Mouse (Mus musculus) heart, postnatal 10 days (tissue): ENCODE data around the gene Ube2d3. TPM values are rescaled to one million over a fixed set of nuclear protein-coding genes. Genes with fewer than 3 reads are reported as not detected.
"Not testable (repeated sequence)": the region's sequence is repeated elsewhere in the genome, so short reads cannot be mapped to it uniquely, and the experiment has no call there.

Experiments used
- DNase-seq, 2 experiments: peaks; one replicate each; pipeline ENCODE4 v3.0.0; 2021
- intact Hi-C: fragments of 180-260 bp; cut with DNase I; formaldehyde crosslinking; loops from one replicate; pipeline ENCODE4 v1.15.1; 2025
- total RNA-seq, 2 experiments: library from RNA; stranded (reverse); gene quantifications; 2 replicates each; pipeline ENCODE4 v1.2.3; 2021

The Ube2d3 gene
- total RNA-seq, 2 experiments from 2014 or later, result 358 to 365 TPM

DNA sequence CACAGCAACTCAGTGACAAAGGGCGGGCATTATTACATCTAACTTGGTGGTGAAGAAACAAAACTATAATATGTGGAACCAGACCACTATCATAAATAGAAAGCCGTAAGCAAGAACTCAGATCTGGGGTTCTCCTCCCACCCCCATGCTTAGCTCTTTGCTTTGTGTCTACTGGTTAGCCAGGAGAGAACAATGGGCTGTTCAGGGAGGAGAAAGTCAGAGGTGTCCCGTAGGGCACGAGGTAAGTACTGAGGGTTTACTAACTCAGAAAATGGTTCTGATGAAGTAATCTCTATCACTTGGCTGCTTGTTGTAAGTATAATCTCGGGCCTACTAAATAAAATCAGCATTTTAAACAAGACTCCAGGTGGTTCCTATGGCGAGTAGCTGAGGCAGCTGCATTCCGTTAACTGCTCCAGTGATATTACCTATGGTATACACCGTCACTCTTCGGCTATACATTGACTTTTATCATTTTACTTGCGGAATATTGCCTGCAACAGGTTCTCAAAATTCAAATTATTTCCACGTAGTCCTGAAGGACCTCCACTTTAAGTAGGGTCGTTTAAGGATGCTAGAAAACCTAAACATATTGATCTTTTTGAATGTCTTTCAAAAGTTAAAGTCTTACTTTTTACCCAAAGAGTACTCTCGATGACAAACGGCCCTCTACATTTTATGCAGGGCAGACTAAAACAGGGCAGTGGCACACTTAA is 890 bp upstream of the Ube2d3 start:
- intact Hi-C loops, result loop anchor here (5.0 kb wide), 1 partner anchor 255 kb away; the partner anchor contains the start of gene Nfkb1

DNA sequence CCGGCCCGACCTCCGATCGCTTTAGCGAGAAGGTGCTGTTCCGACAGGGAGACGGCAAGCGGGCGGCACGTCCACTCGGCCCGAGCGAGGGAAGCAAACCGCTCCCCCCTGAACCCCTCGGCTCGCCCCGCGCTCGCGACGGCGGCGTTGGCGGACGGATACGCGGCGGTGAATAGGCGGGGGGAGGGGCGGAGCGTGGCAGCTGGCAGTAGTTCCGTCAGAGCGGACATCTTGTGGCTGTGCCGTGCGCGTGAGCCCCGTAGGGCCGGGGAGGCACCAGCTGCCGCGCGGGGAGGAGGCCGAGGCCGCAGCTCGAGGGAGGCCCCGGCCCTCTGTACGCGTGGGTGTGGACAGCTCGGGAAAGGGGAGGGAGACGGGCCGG is 573 bp downstream of the Ube2d3 start:
- DNase-seq, result peak; percentile 95 to 97
- intact Hi-C loops, result loop anchor here (1.0 to 5.0 kb wide), 2 partner anchors 15 to 254 kb away; partner anchors contain the start of genes Cisd2 and Nfkb1

More for the DNA sequence above, 890 bp upstream of the Ube2d3 start:
- no peak for DNase-seq

DNA sequence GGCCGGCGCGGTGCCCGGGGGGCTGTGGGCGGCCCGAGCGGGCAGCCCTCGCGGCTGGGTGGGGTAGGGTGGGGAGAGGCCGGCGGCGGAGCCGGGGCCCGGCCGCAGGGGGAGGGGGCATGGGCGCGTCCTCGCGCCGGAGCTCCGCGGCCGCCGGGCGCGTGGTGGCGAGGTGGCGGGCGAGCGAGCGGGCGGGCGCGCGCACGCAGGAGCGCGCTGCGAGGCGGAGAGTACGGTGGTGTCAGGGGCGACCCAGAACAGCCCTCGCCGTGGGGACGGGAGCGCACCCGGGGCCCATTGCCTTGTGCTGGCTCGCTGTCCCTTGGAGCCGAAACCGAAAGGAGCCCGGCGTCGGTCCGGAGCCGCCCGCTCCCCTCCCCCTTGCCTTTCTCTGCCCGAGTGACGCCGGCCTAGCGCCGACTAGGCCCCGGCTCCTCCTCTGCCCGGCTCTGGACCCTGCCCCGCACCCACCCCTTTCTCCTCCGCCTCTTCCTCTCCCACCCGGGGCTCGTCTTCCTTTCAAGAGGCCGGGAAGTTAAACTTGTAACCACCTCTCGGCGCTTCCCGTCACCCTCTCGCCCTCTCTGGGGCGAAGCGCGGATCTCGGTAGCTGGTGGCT is 1.1 kb downstream of the Ube2d3 start:
- intact Hi-C loops, result loop anchor here (1.0 to 5.0 kb wide), 2 partner anchors 16 to 253 kb away; partner anchors contain the start of genes Cisd2 and Nfkb1
- DNase-seq, result peak; percentile 89 to 91

DNA sequence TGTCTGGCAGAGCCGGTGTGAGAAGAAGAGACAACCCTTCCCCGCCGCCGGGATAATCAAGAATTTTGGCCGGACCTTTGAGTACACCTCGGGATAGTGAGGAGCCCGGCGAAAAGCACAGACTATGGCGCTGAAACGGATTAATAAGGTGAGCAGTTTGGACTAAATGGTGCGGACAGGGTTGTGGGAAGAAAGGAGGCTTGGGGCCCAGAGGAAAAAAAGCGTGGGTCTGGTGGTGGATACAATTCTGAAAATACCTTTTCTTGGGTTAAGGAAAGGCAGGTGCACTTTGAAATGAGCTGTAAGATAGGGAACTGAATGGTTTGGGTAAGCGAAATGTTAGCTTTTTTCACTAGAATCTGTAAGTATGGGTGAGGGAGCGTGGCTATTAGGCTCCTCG is 1.7 kb downstream of the Ube2d3 start:
- DNase-seq, result no peak
- intact Hi-C loops, result loop anchor here (5.0 kb wide), 1 partner anchor 253 kb away; the partner anchor contains the start of gene Nfkb1

DNA sequence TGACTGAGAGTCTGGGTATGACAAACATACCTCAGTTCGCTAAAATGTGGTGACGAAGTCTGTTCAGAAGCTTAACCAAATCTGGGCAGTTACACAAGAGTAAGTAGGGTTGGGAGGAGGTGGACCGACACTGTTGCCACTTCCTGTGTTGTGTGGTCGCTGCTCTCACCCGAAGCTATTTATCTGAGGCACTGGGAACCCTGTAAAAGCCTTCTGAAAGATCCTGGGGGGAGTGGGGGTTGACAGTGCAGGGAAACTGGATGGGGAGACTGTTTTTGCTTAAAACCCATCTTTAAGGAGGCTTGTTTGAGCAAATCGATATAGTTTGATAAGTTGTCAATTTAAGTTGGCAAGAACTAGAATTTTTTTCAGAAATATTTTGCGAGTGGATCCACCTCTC is 2.3 kb downstream of the Ube2d3 start:
- intact Hi-C loops, result no loop called here
- peak; percentile 43 to 56 for DNase-seq

DNA sequence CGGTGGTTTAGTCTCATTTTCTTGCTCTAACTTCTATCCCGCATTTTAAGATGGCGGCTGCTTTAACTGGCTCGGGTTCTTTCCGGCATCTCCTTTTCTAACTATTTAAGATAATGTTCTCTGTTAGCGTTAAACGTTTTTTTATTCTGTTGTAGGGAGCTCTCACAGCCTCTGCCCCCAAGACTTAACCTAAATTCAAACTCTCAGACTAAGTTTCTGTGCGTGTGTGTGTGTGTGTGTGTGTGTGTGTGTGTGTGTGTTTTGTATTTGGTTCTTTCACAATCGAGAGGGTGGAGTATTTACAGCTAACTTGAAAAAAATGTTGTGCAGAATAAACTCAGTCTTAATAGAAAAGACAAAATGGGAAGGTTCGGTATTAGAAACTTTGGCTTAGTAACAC is 2.7 kb downstream of the Ube2d3 start:
- intact Hi-C loops, result no loop called here
- DNase-seq, result peak; percentile 27 to 29

DNA sequence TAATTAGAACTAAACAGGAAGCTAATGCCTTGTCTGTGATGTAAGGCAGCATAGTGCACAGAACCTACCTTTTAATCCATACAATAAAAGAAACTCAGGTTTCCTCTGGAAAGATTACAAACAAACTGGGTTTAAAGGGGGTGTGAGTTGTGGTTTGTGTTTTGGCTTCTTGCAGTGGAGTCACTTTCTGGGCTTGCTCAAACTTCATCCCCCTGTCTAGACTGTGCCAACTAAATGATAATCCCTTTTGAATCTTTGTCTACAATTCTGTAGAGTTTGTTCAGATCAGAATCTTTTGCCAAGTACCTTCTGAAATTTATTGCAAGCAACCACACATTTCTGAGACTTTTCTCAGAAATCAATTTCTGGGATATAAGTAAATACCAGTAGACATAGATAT is 7.0 kb downstream of the Ube2d3 start:
- intact Hi-C loops, result no loop called here
- no peak for DNase-seq

DNA sequence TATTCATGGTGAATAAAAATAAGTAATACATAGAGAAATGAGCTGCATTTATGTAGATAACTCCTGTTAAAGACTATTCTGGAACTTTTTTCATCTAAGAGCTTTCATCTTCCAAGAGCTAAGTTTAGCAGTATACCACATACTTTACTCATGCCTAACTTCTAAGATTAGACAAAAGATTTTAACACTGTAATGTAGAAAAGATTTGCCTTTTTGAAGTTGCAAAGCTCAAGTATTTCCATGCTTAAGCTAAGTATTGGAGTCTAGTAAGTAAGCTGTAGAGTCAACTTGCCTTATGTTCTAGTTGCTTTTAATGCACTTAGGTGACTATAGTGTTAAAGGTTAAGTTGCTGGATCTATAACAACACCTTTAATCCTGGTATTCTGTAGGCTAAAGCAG is 21.0 kb downstream of the Ube2d3 start:
- intact Hi-C loops, result loop anchor here (5.0 kb wide), 1 partner anchor 123 kb away; no protein-coding TSS in a partner anchor
- DNase-seq, result no peak

DNA sequence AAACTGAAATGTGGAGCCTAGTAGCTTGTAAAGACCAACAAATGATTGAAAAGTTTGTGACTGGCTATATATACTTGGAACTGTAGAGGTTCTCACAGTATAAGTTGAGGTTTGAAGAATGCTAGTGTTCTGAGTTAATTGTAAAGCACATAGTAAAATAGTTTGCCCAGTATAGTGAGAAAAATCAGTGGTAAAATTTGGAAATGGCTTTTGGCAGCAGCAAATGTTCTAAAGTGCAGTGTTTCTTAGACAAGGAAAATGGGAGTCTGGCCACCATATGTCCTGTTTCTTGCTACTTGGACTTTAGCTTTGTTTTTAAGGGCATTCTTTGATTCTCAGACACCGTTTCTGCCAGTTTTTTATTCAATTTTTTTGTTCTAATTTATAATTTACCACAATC is 30.5 kb downstream of the Ube2d3 start:
- intact Hi-C loops, result no loop called here
- DNase-seq, result no peak

DNA sequence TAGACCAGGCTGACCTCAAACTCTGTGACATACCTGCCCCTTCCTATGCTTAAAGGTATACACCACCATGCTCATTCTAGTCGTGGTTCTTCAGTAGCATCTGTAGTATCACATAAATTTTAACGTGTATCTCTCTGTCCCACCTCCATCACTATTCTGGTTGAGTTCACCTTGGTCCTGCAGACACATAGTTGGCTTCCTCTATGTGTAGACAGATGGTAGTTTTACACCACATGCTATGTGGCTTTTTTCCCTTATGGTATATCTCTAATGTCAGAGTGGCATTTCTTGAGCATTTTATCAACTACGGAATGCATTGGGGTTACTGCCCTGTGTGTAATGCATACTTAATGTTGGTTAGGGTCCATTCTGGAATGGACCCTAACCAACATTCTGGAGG is 31.2 kb downstream of the Ube2d3 start:
- DNase-seq, result no peak
- intact Hi-C loops, result no loop called here

DNA sequence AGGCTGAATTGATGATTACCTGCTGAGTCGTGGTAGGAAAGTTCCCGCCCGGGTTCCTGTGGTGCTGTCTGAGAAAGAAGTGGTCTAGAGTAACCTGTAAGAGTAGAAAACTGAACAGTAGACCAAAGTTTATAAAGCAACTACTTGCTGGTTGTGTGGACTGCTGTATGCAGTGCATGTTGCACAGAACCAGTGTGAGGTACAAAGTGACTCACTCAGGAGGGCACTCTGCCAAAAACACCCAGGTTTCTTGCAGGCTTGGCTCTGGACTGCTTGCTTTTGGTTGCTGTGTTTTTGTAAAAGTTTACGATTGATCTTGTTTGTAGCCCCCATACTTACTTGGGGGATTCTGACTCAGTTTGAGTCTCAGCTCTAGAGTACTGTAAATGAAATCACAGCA is 32.0 kb downstream of the Ube2d3 start:
- DNase-seq, result peak; percentile 80 to 83
- intact Hi-C loops, result no loop called here

DNA sequence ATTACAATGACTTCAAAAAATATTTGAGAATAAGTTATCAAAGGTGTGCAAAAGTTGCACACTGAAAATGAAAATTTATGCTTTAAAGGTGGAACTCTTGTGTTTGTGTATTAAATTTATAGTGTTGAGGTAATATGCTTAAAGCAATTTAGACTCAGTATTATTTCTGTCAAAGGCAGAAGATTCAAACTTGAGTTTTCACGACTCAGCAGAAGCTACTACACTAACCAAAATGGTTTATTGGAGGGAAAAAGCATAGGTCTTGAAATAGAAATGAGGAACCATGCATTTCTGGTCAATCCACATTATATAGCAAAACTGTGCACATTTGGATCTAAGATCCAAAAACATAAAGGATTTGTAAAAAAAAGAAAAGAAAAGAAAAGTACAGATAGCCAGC is 32.9 kb downstream of the Ube2d3 start:
- intact Hi-C loops, result no loop called here
- DNase-seq, result no peak

DNA sequence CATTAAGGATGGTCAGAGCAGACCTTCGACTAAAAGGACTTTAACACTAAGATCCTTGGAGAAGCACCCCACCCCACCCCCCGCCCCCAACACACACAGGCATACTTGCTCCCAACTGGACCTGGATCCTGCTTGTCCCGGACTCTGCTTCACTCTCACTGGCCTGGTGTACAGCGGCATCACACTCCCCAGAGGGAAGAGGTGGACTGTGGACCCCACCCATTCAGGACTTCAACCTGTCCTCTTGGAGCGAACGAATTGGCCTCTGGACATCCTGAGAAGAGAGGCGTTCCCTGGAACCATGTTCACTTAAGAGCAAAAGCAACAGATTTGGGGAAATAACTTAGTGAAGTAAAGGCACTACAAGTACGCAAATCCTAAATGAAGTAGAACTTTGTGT is 37.1 kb downstream of the Ube2d3 start:
- no peak for DNase-seq
- intact Hi-C loops, result no loop called here

DNA sequence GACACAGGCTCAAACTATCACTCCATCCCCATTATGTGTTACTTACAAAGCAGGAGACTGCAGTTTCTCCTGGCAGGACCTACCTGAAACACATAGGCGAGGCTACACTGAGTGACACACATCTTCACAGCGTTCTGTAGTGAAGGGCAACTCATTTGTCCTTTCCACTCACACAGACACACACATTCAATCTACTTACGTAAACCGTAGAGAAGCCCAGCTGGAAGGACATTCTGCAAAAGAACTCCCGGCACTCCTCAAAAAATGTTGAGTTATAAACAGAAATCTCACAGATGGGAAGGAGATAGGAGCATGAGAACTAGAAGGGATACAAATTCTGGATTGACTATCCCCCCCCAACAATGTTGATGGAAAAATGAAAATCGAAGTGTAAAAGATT is 38.3 kb downstream of the Ube2d3 start:
- DNase-seq, result no peak
- intact Hi-C loops, result no loop called here

DNA sequence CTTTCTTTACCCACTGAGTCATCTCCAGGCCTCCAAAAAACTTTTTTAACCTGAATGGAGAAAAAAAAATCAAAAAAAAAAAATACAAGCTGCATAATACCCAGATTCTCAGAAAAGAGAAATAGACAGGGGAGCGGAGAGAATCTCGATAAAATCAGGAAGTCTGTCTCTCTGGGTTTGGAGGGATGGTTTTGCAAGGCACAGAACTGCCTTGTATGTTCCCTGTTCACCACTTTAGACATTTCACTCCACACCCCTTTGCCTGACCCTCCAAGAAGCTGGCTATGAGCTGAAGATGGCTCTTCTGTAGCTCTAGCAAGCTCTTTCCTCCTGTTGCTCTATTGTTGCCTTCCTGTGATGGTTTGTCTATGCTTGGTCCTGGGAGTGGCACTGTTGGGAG is 39.0 kb downstream of the Ube2d3 start:
- DNase-seq, result no peak

DNA sequence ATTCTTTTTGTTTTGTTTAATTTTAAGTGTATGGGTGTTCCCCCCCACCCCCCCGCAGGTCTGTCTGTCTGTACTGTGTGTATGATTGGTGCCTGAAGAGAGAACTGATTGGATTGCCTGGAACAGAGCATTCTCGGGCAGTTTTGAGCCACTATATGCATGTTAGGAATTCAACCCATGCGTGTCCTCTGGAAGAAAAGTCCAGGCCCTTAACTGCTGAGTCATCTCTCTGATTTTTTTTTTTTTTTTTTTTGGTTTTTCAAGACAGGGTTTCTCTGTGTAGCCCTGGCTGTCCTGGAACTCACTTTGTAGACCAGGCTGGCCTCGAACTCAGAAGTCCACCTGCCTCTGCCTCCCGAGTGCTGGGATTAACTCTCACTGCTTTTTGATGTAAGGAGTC is 41.1 kb downstream of the Ube2d3 start:
- DNase-seq, intact Hi-C loops: not testable (repeated sequence)

More for the DNA sequence above, 39.0 kb downstream of the Ube2d3 start:
- intact Hi-C loops, result no loop called here

DNA sequence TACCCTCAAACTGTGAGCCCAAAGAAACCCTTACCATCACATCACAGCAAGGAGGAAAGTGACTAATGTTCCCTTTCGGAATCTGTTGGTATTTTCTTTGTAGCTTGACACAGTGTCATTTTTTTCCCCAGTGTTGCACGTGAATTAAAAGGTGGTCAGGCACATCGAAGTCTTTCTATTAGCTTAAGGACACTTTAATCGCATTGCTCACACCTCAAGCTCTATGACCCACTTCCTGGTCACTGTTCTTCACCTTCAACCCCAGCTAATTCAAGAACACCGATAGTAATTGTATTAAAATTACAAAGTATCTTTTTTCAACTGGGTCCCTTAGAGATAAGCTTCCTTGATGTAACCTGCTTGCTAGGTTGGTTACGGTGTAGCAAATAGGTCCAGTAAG is 42.8 kb downstream of the Ube2d3 start:
- intact Hi-C loops, result no loop called here
- DNase-seq, result no peak

DNA sequence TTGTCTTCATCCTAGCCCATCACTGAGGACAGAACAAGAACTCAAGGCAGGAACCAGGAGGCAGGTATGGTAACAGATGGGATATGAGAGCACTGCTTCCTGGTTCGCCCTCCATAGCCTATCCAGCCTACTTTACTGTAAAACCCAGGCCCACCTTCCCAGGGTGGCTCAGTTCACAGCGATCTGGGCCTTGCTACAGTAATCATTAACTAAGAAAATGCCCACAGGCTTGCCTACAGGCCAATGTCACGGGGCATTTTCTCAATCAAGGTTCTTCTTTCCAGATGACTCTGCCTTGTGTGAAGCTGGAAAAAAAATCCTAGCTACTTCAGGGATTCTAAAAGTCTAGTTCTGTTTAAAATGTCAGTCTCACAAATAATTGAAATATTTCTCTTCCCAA is 43.7 kb downstream of the Ube2d3 start:
- intact Hi-C loops, result no loop called here
- no peak for DNase-seq

DNA sequence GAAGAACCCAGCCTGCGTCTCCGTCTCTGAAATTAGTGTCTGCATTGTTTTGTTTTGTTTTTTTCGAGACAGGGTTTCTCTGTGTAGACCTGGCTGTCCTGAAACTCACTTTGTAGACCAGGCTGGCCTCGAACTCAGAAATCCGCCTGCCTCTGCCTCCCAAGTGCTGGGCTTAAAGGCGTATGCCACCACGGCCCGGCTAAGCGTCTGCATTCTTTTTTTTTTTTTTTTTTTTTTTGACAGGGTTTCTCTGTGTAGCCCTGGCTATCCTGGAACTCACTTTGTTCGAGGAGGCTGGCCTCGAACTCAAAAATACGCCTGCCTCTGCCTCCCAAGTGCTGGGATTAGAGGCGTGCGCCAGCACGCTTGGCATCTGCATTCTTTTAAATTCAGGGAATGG is 46.7 kb downstream of the Ube2d3 start:
- intact Hi-C loops, DNase-seq: not testable (repeated sequence)

DNA sequence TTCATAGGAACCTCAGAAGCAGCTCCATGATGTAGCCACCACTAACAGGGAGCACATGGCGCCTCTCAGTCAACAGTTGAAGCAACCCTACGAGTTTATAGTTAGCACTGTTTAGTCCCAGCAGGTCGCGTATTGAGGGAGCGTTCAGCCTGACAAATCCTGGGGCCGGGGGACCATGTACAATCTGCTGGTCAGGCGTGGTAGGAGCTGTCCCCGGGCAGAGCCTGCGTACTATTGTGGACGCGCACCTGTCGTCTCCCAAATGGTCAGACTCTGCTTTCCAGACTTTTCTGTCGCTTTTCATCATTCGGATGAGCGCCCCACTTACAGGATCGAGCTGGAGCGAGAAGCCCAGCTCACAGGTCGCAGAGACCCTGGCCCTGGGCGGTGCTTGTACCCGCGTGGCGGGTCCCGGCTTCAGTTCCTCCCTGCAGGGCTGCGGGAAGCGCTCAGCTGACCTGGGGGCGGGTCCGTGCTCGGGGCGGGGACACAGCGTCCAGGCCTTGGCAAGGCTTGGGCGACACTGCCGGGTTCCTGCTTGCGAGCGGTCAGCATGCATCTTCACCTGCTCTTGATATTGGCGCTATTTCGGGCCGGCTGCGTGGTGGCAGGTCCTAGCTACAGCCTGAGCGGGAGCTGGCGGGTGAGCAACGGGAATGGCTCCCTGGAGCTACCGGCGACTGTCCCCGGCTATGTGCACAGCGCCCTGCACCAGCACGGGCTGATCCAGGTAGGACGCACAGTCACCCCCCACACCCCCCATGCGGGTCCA is 47.4 kb downstream of the Ube2d3 start, which contains the start of gene Manba:
Gene Manba, plus strand, starts transcription at position 484 of the 772 bp plus-strand sequence.
- intact Hi-C loops, result no loop called here
- DNase-seq, result peak; percentile 85 to 88

DNA sequence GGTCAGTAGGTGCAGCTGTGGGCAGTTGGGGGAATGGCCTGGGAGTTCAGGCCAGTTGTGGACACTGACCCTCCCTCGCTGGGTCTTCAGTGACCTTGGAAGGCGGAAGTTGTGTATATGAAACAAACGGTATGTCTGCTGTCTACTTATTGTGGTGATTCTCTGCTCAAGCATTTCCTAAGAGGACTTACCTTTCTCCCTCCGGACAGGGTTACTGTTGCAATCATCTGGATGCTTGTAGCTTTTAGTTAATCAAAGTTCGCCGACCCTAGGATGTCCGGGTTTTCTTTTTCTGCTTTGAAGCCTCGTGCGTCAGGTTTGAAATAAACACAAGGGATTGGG is 47.9 kb downstream of the Ube2d3 start:
- DNase-seq, result no peak
- intact Hi-C loops, result no loop called here
